Mouse (Mus musculus) layer of hippocampus, adult 18-20 months (tissue): ENCODE data around the gene Clec16a. TPM values are rescaled to one million over a fixed set of nuclear protein-coding genes. Genes with fewer than 3 reads are reported as not detected.

ENCODE experiments used
- DNase-seq, 2 experiments: peaks; one replicate each; pipeline ENCODE4 v3.0.0; 2022; ENCODE audit warnings: low spot score in 2 of 2
- long read RNA-seq: library from polyadenylated mRNA; stranded (forward); transcript quantifications from one replicate; pipeline ENCODE4 v2.0.0, GENCODE M21; 2021
- total RNA-seq, 2 experiments: library from RNA; stranded (reverse); gene quantifications; 2 replicates each; pipeline ENCODE4 v1.2.3; 2021

Gene Clec16a
- total RNA-seq = 10 to 100 TPM; 93.0 to 95.7 TPM
- long read RNA-seq, partial matches to known transcripts = 15 of 64 reads
- long read RNA-seq, other reads (novel, unspliced or antisense) = 49 of 64 reads

DNA sequence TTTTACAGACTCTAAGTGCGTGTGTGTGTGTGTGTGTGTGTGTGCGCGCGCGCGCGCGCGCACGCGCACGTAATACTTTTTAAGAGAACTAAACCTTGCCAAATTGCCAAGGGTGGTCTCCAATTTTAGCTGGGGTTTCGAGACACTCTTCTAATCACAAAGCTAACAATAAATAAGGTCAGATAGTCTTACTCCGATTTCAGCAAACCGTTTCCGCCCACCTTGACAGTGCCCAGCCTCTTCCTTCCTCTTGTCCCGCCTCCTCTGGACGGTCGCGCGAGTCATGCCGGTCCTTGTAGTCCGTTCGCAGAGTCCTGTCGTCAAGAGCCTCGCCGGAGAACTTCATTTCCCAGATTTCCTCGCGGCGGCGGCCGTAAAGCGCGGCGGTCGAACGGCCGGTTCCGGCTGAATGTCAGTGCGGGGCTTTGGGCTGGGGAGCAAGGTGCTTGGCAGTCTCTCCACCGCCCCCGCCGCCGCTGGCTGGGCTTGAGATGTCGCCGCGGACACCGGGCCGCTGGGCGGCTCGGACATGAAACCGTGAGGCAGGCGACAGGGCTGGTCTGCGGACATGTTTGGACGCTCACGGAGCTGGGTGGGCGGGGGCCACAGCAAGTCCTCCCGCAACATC lies at the start of gene Clec16a:
TSS of gene Clec16a (plus strand) at position 345 of the 628 bp plus-strand sequence.
- peak; percentile 96 for DNase-seq

DNA sequence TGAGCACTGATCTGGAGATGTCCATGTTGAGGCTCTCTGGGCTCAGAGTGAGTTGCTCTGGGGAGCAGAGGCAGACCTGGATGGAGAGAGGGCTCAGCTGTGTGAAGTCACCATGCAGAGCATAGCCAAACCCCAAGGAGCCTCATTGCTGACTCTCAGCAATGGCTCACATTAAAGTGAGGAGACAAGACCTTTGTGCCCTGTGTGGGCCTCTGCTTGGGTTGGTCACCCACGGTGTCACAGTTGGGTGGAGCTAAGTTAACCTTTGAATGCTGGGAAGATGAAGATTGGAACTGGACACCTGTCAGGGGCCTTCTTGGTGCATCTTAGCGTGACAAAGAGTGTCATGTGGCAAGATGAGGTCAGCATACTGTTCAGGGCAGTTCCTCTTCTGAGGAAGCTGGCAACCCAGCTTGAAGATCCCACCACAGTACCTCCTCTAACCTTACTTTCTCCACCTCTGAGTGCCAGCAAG lies 49.3 kb upstream of the Clec16a start:
- no peak for DNase-seq

DNA sequence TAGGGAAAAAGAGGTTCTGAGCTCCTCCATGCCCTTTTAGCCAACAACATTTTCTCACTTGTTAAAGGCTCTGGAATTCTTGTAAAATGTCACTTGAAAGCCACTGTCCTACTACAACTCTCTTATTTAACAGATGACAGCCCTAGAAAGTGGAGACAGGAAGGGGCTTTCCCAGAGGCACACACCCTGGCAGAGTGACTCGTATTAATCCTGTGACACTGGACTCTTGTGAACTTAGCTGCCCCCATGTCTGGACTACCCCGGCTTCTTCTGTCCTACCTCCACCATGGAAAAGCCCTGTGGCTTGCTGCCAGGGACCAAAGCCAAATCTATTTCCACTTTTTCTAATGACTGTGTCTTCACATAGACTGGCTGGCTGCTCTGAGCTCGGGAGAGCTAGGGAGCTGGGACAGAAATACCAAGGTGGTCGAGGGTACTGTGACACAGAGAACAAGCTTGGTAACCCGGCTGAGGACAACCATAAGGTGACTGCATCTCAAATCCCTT lies 47.0 kb upstream of the Clec16a start:
- no peak for DNase-seq

DNA sequence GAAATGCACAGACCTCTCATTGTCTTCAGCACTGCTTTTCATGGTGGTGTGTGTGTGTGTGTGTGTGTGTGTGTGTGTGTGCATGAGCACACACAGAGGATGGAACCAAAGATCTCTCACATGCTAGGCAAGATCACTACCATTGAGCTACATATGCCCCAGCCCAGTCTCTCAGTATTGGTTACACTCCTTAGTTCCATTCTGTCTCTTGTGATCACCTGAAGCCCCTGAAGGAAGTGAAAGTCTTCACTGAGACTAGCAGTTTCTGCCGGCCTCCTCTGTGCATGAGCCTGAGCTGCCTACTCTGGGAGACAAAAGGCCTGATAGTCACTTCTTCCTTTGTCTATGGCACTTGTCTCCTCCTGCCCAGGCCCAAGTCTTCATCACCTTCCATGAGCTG lies 46.0 kb upstream of the Clec16a start:
- no peak for DNase-seq

DNA sequence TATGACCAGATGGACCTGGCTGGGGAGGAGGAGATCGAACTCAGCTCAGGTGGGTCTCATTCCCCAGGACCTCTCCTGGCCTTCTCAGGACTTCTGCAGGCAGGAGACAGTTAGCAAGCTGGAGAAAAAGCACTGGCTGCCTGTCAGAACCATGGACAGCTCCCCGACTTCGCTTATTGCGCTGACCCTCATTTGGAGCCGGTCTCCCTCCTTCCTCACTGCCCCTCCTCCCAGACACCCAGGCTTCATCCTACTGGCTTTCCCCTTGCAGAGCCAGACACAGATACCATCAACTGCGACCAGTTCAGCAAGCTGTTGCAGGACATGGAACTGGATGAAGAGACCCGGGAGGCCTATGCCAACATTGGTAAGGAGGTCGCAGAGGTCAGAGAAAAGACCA lies 43.3 kb upstream of the Clec16a start:
- no peak for DNase-seq

DNA sequence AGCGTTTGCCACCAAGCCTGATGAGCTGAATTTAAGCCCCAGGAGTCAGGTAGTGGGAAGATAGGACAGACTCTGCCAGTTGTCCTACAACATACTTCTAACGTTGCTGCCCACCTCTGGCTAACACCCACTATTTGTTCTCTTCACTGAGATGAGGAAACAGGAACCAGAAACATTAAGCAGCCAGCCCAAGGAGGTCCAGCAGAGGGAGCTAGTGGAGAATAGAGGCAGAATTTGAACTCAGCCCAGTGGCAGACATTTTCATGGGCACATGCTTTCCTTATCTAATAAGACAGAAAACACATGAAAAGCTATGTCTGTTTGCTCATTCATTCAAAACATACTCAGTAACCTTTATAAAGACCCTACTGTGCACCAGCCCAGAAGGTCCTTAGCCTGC lies 42.1 kb upstream of the Clec16a start:
- no peak for DNase-seq

DNA sequence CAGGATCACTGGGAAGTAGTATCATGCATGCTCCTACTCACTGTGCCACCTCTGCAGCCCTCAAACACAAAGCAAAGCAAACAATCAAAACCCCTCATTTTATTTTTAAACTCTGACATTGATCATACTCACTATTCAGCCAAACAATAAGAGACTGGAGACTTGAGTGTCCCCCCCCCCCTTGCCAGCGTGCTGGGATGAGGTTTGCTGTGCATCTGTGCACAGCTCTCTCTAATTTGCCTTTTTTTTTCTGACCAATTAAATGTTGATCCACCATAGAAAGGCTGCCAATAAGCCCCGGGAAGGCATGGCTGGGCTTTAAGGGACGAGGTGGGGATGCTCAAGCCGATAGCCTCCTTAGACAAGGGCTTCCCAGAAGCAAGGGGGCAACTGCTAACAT lies 37.7 kb upstream of the Clec16a start:
- DNase-seq = no peak

DNA sequence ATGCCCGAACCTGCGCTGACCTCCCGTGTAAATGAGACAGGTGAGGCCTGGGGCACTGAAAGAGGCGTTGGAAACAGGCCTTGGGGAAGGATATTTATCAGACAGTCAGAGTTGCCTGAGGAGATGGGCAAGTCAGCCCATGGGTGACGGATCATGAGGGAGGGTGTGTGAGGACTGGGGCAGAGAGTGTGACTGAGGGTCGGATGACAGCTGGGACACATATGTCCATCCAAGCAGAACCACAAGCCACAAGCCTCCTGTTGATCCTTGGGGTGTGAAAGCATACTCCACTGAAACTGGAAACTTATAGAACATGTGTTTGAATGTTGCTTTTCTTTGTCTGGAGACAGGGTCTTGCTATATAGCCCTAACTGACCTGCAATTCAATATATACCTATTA lies 36.4 kb upstream of the Clec16a start:
- DNase-seq = no peak

DNA sequence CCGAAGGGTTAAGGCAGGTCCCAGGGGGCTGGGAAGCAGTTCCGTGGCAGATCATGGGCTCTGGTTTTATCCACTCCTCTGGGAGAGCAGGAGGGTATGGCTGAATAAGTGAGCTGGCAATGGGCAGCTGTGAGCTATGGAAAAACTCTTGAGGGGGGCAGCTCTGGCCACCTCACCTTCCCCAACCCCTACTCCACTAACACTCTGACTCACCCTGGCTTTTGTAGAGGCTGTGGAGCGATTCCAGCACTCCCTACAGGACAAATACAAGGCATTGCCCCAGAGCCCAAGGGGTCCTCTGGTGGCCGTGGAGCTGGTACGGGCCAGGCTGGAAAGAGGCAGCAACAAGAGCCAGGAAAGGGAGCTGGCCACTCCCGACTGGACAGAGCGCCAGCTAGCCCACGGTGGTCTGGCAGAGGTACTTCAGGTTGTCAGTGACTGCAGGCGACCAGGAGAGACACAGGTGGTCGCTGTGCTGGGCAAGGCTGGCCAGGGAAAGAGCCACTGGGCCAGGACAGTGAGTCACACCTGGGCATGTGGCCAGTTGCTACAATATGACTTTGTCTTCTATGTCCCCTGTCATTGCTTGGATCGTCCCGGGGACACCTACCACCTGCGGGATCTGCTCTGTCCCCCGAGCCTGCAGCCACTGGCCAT lies 34.5 kb upstream of the Clec16a start:
- DNase-seq = no peak

DNA sequence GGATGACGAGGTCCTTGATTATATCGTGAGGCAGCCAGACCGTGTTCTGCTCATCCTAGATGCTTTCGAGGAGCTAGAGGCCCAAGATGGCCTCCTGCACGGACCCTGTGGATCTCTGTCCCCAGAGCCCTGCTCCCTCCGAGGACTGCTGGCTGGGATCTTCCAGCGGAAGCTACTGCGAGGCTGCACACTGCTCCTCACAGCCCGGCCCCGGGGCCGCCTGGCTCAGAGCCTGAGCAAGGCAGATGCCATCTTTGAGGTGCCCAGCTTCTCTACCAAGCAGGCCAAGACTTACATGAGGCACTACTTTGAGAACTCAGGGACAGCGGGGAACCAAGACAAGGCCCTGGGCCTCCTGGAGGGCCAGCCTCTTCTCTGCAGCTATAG lies 34.0 kb upstream of the Clec16a start:
- DNase-seq = no peak

DNA sequence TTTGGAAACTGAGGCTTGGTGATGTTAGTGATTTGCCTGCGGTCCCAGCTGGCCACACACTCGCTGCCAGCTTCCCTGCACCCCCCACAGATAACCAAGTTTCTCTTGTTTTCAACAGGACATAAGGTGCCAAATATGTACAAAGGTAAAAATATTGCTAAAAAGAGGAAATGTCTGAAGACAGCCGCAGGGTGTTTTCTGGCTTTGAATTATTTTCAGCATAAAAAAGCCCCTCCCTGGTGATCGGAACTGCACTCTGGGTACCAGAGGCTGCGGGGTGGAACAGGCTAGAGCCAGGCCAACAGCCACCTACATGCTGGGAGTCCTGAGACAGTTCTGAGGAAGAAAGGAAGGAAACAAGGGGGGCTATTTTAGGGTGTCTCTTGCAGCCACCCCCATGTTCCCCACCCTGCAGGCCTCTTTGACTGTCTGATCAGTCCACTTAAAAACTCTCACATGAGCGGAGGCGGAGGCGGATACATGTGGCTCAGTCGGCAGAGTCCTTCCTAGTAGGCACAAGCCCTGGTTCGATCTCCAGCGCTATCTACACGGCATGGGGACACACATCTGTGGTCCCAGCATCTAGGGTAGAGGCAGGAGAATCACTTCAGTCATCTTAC lies 29.1 kb upstream of the Clec16a start:
- no peak for DNase-seq

DNA sequence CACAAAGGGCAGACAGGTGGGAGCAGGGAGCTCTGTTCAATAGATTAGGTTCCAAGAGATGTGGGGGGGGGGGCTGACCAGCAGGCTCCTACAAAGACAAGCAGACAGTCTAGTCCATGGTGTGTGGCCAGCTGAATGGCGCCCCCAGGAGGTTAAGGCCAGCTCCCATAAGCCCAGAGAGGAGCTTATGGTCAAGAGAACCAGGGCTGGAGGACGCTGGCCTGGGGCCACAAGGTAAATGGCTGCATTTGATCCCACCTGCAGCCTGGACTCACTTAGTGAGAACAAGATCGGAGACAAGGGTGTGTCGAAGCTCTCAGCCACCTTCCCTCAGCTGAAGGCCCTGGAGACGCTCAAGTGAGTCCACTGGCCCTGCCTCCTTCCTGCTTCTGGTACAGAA lies 27.1 kb upstream of the Clec16a start:
- DNase-seq = no peak

DNA sequence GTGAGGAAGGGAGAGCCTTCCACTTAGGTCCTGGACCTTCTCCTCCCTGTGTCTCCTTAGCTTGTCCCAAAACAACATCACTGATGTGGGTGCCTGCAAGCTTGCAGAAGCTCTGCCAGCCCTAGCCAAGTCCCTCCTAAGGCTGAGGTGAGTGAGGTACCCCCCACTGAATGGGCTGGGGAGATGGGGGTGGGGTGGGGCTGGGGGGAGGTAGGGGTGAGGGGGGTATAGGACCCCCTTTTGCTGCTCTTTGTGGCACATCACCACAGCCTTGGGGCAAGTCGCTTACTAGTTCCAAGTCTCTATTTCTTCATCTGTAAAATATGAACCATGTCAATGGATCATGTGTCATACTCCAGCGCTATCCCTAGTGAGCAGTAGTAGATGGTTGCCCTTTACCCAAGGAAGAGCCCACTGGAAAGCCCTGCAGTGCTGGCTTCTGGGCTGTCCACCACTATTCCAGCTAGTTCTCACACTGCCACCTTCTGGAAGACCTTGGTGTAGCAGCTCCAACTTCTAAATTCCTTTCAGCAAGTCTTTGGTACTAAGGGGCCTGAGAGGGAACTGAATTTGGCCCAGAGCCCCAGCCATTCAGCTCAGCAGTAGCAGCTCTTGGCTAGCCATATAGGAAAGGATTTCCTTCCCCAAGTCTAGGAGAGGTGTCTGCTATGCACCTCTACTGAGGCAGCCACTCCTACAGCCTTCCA lies 24.1 kb upstream of the Clec16a start:
- DNase-seq = peak; percentile 52 to 87

DNA sequence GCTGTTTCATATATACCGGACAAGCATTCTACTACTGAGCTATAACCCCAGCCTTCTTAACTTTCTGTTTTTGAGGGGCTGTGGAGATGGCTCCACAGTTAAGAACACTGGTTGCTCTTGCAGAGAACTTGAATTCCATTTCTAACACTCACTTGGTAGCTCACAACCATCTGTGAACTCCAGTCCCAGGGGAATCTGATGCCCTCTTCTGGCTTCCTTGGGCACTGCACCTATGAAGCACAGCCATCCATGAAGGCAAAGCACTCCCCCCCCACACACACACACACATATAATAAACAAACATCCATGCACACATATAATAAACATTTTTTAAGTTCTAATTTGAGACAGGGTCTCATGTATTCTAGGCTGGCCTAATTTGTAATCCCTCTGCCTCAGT lies 22.3 kb upstream of the Clec16a start:
- peak; percentile 32 to 87 for DNase-seq

DNA sequence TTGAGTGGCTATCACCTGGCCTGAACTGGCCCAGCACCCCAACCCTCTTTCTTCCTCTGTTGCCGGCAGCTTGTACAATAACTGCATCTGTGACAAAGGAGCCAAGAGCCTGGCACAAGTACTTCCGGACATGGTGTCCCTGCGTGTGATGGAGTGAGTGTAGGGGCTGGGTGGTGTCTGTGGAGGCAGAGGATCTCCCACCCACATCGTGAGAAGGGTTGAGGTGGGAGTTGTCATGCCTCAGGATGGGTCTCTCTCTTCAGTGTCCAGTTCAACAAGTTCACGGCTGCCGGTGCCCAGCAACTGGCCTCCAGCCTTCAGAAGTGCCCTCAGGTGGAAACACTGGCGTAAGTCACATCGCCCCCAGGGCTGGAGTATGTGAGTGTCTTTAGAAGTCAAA lies 21.5 kb upstream of the Clec16a start:
- no peak for DNase-seq

DNA sequence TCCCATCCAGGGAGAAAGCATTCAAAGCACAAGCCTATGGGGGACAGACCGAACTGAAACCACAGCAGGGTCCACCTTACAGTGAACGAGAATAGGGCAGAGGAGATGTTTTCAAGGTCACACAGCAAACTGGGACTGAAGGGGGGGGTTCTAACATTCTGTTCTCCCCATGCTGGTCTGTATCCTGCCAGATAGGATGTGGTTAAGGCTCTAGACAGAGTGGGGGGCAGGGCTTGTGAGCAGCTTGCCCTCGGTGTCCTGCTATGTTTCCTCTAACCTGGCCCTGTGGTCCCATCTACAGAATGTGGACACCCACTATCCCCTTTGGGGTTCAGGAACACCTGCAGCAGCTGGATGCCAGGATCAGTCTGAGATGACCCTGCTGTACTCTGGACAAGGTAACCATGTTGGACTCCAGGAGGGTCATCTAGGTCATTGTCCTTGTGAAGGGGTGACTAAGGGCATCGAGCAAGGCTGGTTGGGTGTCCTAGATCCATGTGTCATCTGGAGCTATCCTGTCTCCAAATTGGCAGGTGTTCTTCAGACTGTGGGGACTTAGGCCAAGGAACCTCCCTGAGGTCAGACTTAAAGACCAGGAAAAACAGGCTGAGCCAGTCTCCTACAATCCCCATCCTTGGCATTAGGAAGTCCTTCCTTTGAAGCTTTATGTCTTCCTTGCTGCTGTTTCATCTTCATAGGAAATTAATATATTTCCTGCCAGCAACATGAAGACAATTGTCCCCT lies 20.1 kb upstream of the Clec16a start:
- no peak for DNase-seq

DNA sequence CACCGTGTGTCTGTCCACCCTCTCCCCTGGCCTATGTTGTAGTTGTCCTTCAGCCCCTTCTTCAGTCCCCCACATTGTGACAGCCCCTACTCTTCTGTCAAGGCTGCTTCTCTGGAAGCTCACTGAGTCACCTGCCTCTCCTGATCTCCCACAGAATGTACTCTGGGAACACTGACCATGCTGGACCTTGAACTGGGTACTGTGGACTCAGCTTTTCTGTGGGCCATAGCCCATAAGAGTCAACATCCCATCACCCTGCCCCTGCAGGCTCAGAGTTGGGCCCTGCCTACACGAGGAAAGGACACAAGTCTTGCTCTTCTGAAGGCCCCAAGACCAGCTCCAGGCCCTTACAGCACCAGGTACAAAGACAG lies 19.5 kb upstream of the Clec16a start:
- no peak for DNase-seq

DNA sequence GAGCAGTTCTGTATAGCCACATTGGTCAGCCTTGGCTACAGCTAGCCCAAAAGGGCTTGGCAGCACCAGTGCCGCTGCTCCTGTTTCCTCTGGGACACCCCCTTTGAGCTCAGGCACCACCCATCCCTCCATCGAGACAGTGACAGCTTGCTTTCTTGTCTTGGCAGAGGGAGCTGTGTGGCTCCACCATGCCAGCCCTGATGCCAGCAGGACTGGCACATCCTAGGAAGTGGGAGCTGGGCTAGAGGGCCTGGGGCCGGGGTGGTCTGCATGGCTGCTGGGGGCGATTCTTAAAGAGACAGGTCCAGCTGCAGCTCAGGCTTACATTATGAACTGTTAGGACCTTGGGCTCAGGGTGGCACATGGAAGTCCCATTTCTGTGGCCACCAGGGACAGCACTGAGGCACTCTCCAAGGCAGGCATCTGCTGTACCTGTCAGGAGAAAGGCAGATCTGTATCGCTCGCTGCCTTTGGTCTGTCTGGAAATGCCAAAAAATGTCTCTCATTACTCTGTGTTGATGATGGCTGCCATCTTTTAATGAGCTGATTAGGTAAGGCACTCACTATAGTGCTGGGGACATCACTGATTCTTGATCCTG lies 18.0 kb upstream of the Clec16a start:
- DNase-seq = no peak

DNA sequence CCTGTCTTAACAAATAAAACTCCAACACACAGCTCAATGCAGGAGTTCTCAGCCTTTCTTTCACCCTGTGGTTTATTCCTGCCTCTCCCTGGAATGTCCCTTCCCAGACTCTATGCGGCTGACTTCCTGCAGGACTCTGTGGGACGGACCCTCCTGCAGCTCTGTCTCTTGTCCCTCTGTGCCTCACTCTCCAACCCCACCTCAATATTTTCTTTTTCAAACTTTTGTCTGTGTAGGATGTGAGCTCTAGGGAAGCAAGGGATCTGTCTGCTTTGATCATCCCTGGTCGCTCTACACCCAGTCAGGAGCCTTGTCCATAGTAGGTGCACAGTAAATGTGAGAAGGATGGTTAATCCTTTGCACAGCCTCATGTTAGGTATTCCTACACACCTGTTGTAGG lies 16.8 kb upstream of the Clec16a start:
- DNase-seq = no peak

DNA sequence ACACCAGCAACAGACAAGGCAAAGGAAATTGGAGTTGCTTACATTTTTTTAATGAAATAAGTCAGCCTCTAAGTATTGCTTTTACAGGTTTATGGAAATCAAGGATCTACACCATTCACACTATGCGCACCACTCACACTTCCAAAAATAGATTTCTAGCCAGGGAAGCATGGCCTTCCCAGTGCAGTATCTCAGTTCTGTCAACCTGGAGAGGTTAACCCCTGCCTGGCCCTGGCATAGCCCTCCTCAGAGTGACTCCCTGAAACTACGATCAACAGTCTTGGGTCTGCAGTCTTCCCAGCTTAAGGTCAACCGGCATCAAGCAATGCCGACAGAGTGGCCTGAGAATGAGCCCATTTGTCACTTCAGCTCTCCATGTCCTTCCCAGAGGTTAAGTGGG lies 15.0 kb upstream of the Clec16a start:
- DNase-seq = no peak

DNA sequence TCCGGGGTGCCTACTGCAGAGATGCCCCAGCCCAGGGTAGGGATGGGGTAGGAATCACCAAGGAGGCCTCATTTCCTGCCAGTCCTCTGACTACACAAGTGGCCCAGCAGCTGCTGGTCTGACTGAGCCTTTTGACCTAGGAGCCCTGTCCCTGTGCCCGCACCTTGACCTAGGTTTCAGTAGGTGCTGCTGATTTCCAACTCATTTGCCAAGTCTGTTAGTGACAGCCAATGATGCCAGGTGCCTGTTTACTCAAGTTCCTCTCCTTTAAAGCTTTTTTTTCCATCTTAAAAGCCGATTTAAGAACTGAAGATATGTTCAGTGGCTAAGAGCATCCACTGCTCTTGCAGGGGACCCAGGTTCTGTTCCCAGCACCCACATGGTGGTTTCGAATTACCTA lies 11.4 kb upstream of the Clec16a start:
- DNase-seq = no peak
